Mouse (Mus musculus): ENCODE measurements around the gene Olfr1346. TPM values are rescaled to one million over a fixed set of nuclear protein-coding genes. Genes with fewer than 3 reads are reported as not detected.

The Olfr1346 gene
- polyA plus RNA-seq (2012; rRNA removed): 0.46 and 0.63 TPM in 2 replicates

DNA sequence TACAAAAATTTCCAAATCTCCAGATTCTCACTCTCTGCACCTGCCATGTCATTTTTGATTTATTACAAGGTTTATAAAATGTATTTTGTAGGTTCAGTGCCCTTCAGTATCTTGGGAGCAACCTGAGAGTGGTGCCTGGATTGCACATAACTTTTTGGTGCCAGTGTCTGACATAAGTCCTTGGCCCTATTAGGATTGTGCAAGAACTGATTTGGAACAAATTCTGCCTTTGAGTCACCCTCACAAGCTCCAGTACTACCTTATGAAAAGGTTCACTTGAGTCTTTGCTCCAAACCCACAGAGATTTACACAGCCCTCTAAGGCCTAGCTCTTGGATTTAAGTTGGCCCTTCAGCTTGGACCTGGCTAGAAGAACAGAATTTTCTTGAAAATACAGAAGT lies at the start of gene Olfr1346:
Olfr1346 (plus strand) TSS at position 151 of the 400 bp plus-strand sequence.
- Histone ChIP-seq H3K4me1 (ENCODE audit: control insufficient read depth, insufficient read depth, low read length) (no peaks in the 10 kb centered on the region), H3K4me3 (ENCODE audit: control insufficient read depth, low read depth, low read length) (no peak within 1 kb of the TSS), H3K27ac (ENCODE audit: control insufficient read depth, insufficient read depth, low read depth, low read length) (no peak within 1 kb of the TSS), H3K36me3 (ENCODE audit: control insufficient read depth, insufficient read depth, low read length) (no peaks in the 10 kb centered on the region), H3K27me3 (ENCODE audit: control insufficient read depth, insufficient read depth, low read length) (no peaks in the 10 kb centered on the region)
- TF ChIP-seq POLR2A (IDR thresholded peaks at IDR 0.05; ENCODE audit: control insufficient read depth, low read depth, low read length) (no peak), CTCF (IDR thresholded peaks at IDR 0.05; ENCODE audit: control insufficient read depth, insufficient read depth, insufficient replicate concordance, low read depth, low read length) (no peak)

DNA sequence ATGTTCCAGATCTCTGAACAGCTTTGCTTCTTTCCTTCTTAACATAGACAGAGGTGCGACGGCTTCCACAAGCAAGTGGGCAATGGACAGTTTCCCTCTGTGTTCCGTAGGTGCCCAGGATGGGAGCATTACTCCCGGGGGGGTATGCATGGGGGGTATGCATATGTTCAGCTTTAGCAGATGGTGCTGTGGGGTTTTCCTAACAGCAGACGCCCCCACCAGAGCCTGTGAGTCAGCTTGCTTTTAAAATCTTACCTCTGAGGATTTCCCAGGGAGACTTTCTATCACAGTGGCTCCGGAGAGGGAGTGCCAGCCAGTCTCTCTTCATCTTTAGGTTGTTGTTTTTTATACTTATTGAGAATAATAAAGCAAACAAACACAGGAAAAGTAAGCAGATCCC lies 47.0 kb upstream of the Olfr1346 start:
- TF ChIP-seq POLR2A (IDR thresholded peaks at IDR 0.05; ENCODE audit: control insufficient read depth, low read depth, low read length): no peak
- no peak for TF ChIP-seq CTCF (IDR thresholded peaks at IDR 0.05; ENCODE audit: control insufficient read depth, insufficient read depth, insufficient replicate concordance, low read depth, low read length)
- Histone ChIP-seq H3K4me3 (ENCODE audit: control insufficient read depth, low read depth, low read length) (peak overlapping the region; percentile 42), H3K27ac (ENCODE audit: control insufficient read depth, insufficient read depth, low read depth, low read length) (no peak overlapping the region), H3K36me3 (ENCODE audit: control insufficient read depth, insufficient read depth, low read length) (no peaks in the 10 kb centered on the region), H3K27me3 (ENCODE audit: control insufficient read depth, insufficient read depth, low read length) (no peaks in the 10 kb centered on the region), H3K4me1 (ENCODE audit: control insufficient read depth, insufficient read depth, low read length) (peaks cover 14% of the 10 kb centered on the region)

DNA sequence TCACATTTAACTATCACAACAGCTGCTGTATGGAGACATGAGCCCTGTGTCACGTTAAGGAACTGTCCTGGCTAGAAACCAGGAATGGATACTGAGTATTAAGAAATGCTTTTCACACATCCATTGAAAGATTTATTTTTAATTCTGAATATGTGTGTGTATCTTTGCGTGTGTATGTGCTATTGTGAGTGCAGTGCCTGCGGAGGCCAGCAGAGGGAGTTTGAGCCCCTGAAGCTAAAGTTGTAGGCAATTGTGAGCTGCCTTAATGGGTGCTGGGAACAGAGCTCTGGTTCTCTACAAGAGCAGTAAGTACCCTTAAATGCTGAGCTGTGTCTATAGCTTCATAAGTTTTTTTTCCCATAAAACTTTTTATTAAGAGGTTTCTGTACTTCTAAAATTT lies 37.5 kb upstream of the Olfr1346 start:
- peak; percentile 37; the same call in 1 of the 2 replicates for TF ChIP-seq CTCF (IDR thresholded peaks at IDR 0.05; ENCODE audit: control insufficient read depth, insufficient read depth, insufficient replicate concordance, low read depth, low read length)
- TF ChIP-seq POLR2A (IDR thresholded peaks at IDR 0.05; ENCODE audit: control insufficient read depth, low read depth, low read length): no peak
- no peaks in the 10 kb centered on the region; the same call in 1 of the 2 replicates for H3K4me1 ChIP-seq (ENCODE audit: control insufficient read depth, insufficient read depth, low read length)
- H3K36me3 ChIP-seq (ENCODE audit: control insufficient read depth, insufficient read depth, low read length): no peaks in the 10 kb centered on the region; the same call in 1 of the 2 replicates
- no peaks in the 10 kb centered on the region for H3K27me3 ChIP-seq (ENCODE audit: control insufficient read depth, insufficient read depth, low read length)
- H3K4me3 ChIP-seq (ENCODE audit: control insufficient read depth, low read depth, low read length): no peak overlapping the region
- H3K27ac ChIP-seq (ENCODE audit: control insufficient read depth, insufficient read depth, low read depth, low read length): no peak overlapping the region

DNA sequence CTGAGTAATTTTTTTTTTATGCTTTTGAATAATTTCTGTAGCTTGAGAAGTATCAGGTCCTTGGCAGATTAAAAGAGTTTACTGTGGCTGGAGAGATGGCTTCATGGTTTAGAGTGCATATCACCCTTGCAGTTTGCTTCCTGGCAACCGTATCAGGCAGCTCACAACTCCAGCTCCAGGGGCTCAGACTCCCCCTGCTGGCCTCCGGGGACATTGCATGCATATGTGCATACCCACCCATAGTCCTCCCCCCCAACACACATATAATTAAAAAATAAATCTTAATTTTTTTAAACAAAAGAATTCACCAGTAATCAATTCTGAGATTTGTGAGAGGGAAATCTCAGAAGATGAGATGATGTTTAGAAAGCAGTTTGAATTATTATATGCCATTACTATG lies 36.6 kb upstream of the Olfr1346 start:
- Histone ChIP-seq H3K4me1 (ENCODE audit: control insufficient read depth, insufficient read depth, low read length) (peaks cover 4% of the 10 kb centered on the region), H3K36me3 (ENCODE audit: control insufficient read depth, insufficient read depth, low read length) (no peaks in the 10 kb centered on the region; the same call in 1 of the 2 replicates), H3K4me3 (ENCODE audit: control insufficient read depth, low read depth, low read length) (no peak overlapping the region), H3K27me3 (ENCODE audit: control insufficient read depth, insufficient read depth, low read length) (no peaks in the 10 kb centered on the region), H3K27ac (ENCODE audit: control insufficient read depth, insufficient read depth, low read depth, low read length) (no peak overlapping the region)
- TF ChIP-seq CTCF (IDR thresholded peaks at IDR 0.05; ENCODE audit: control insufficient read depth, insufficient read depth, insufficient replicate concordance, low read depth, low read length) (peak; percentile 81), POLR2A (IDR thresholded peaks at IDR 0.05; ENCODE audit: control insufficient read depth, low read depth, low read length) (no peak)

DNA sequence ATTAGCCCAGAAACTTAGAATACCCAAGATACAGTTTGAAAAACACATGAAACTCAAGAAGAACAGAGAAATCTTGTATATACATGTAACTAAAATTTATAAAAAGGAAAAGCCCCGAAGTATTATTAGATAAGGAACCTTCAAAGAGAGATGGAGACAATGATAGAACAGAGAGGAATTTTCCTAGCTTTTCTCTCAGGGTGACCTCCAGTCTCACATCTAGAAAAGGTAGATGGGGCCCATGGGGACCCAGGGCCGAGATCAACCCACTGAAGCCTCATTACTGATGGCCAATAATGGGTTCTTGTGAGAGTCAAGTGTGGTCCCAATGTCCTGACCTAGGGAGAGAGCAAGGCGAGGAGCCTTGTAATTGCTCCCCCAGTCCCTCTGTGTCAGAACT lies 28.5 kb upstream of the Olfr1346 start, which contains the start of gene Olfr1344:
Olfr1344 (plus strand) TSS at position 301 of the 400 bp plus-strand sequence.
- H3K27ac ChIP-seq (ENCODE audit: control insufficient read depth, insufficient read depth, low read depth, low read length): no peak within 1 kb of the TSS
- no peaks in the 10 kb centered on the region for H3K36me3 ChIP-seq (ENCODE audit: control insufficient read depth, insufficient read depth, low read length)
- TF ChIP-seq POLR2A (IDR thresholded peaks at IDR 0.05; ENCODE audit: control insufficient read depth, low read depth, low read length) (no peak), CTCF (IDR thresholded peaks at IDR 0.05; ENCODE audit: control insufficient read depth, insufficient read depth, insufficient replicate concordance, low read depth, low read length) (no peak)
- no peaks in the 10 kb centered on the region for H3K27me3 ChIP-seq (ENCODE audit: control insufficient read depth, insufficient read depth, low read length)
- no peak within 1 kb of the TSS for H3K4me3 ChIP-seq (ENCODE audit: control insufficient read depth, low read depth, low read length)
- H3K4me1 ChIP-seq (ENCODE audit: control insufficient read depth, insufficient read depth, low read length): peaks cover 10% of the 10 kb centered on the region

DNA sequence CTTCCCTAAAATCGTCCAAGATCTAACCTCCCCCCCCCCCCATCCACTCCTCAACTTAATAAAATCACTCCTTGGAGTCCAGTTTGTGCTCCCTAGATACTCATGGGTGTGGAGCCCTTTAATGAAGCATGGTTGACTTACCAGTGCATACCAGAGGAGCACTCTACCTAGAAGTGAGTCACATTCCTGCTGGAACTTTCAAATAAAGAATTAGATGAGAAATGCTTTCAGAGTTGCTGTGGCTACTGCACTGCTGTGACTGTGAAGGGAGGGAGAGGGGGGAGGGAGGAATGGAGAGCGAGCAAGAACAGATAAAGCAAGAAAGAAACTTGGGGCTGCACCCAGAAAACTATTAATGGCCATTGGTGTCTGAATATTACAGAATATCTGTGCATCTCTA lies 25.7 kb upstream of the Olfr1346 start:
- Histone ChIP-seq H3K36me3 (ENCODE audit: control insufficient read depth, insufficient read depth, low read length) (no peaks in the 10 kb centered on the region), H3K4me3 (ENCODE audit: control insufficient read depth, low read depth, low read length) (no peak overlapping the region)
- TF ChIP-seq CTCF (IDR thresholded peaks at IDR 0.05; ENCODE audit: control insufficient read depth, insufficient read depth, insufficient replicate concordance, low read depth, low read length) (no peak), POLR2A (IDR thresholded peaks at IDR 0.05; ENCODE audit: control insufficient read depth, low read depth, low read length) (no peak)

DNA sequence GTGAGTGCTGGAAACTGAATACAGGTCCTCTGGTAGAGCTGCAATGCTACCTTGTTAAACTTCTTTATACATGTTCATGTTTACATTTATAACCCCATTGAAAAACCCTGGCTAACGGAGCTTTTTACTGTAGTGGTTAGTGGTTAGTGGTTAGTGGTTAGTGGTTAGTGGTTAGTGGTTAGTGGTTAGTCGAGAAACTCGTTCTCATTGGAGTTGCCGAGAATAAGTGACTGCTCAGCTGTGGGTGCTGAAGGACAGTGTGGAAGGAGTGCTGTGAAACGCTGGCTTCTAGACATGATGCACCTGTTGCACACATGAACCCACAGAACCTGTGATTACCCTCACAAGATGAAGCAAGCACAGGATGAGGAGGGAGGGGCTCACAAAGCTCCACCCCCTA lies 19.1 kb upstream of the Olfr1346 start:
- Histone ChIP-seq H3K4me1 (ENCODE audit: control insufficient read depth, insufficient read depth, low read length) (no peaks in the 10 kb centered on the region), H3K27ac (ENCODE audit: control insufficient read depth, insufficient read depth, low read depth, low read length) (no peak overlapping the region), H3K4me3 (ENCODE audit: control insufficient read depth, low read depth, low read length) (no peak overlapping the region), H3K36me3 (ENCODE audit: control insufficient read depth, insufficient read depth, low read length) (no peaks in the 10 kb centered on the region), H3K27me3 (ENCODE audit: control insufficient read depth, insufficient read depth, low read length) (no peaks in the 10 kb centered on the region)
- no peak for TF ChIP-seq CTCF (IDR thresholded peaks at IDR 0.05; ENCODE audit: control insufficient read depth, insufficient read depth, insufficient replicate concordance, low read depth, low read length)
- TF ChIP-seq POLR2A (IDR thresholded peaks at IDR 0.05; ENCODE audit: control insufficient read depth, low read depth, low read length): no peak

More for the DNA sequence above, 25.7 kb upstream of the Olfr1346 start:
- Histone ChIP-seq H3K27ac (ENCODE audit: control insufficient read depth, insufficient read depth, low read depth, low read length) (no peak overlapping the region), H3K4me1 (ENCODE audit: control insufficient read depth, insufficient read depth, low read length) (peaks cover 5% of the 10 kb centered on the region), H3K27me3 (ENCODE audit: control insufficient read depth, insufficient read depth, low read length) (no peaks in the 10 kb centered on the region)

All from testis, adult 2 months (tissue).